9 mouse cellular contexts compared by ENCODE assay signal in genomic region chr4:152339293-152339790, GRCm38 (mm10). TPM values are rescaled to one million over a fixed set of nuclear protein-coding genes. Genes with fewer than 3 reads are reported as not detected.
DNase-seq lines count a peak whose midpoint lies in the region; ATAC-seq and TF ChIP-seq lines count a peak whose summit lies in the region.
"Had no signal": no experiment of that assay in that cellular context is flagged by ENCODE, and none has a peak within 500 bp of the region (broad histone marks: within the 10 kb centered on the region; RNA-seq: fewer than 3 reads in every experiment).

No protein-coding gene starts in this region.

- peak overlapping the region; percentile 97 for H3K4me2 ChIP-seq in heart, embryonic 15.5 days
- H3K4me2 ChIP-seq in liver, postnatal 0 days (ENCODE audit: low read depth, low read length): peak overlapping the region; percentile 55; the same call in 1 of the 2 replicates

- no peak for DNase-seq in heart, adult 2 months
- peak; percentile 23 for DNase-seq in MN1 (ENCODE audit: low spot score)
- DNase-seq in hindbrain, embryonic 10.5 days (ENCODE audit: low spot score): no peak
- no peak for DNase-seq in liver, postnatal 0 days
- DNase-seq in urinary bladder, adult 2 months (ENCODE audit: low spot score): no peak
- no peak for DNase-seq in layer of hippocampus, adult 9-11 months
- DNase-seq in spleen, postnatal 36 days (ENCODE audit: low spot score in 2 of 2): no peak
- DNase-seq: thymus, postnatal 25 days had no signal

- TF ChIP-seq CTCF in heart, adult 2 months (IDR thresholded peaks at IDR 0.05): no peak
- no peak for TF ChIP-seq CTCF in liver, postnatal 0 days (IDR thresholded peaks at IDR 0.05; ENCODE audit: low read depth)

- H3K27me3 ChIP-seq in heart, embryonic 15.5 days: peaks cover 79% of the 10 kb centered on the region
- peaks cover 12% of the 10 kb centered on the region for H3K27me3 ChIP-seq in heart, adult 2 months (ENCODE audit: control insufficient read depth, insufficient read depth, low read length)
- H3K27me3 ChIP-seq in hindbrain, embryonic 10.5 days (ENCODE audit: insufficient read depth, poor library complexity, severe bottlenecking): peaks cover 85% of the 10 kb centered on the region
- peaks cover 41% of the 10 kb centered on the region for H3K27me3 ChIP-seq in liver, postnatal 0 days (ENCODE audit: insufficient read depth, low read length)

- no peak for ATAC-seq in heart, embryonic 15.5 days (replicated peaks; ENCODE audit: insufficient number of reproducible peaks, insufficient read depth, low FRiP score, low read depth)
- ATAC-seq in liver, postnatal 0 days: no peak

- no peak for TF ChIP-seq EP300 in heart, adult 2 months (IDR thresholded peaks at IDR 0.05; ENCODE audit: insufficient read depth, low read depth, low read length)
- no peak for TF ChIP-seq EP300 in liver, postnatal 0 days (IDR thresholded peaks at IDR 0.05; ENCODE audit: low read depth)

- H3K27ac ChIP-seq in heart, embryonic 15.5 days: no peak overlapping the region
- H3K27ac ChIP-seq in heart, adult 2 months: no peak overlapping the region
- H3K27ac ChIP-seq in hindbrain, embryonic 10.5 days: peak overlapping the region; percentile 71
- no peak overlapping the region for H3K27ac ChIP-seq in liver, postnatal 0 days (ENCODE audit: low read depth)

- 4% methylated on average over 25 of the region's 26 CpGs for WGBS in heart, embryonic 15.5 days
- WGBS in heart, adult 2 months: 7% methylated on average over 24 of the region's 26 CpGs
- WGBS in hindbrain, embryonic 10.5 days: 1% methylated on average over 26 of the region's 26 CpGs
- 3% methylated on average over 18 of the region's 26 CpGs for whole genome bisulfite sequencing in liver, postnatal 0 days (ENCODE audit: insufficient replicate concordance)

- H3K79me2 ChIP-seq in heart, adult 2 months (replicated peaks; ENCODE audit: control insufficient read depth, insufficient read depth, low read length): no peaks in the 10 kb centered on the region

- H3K4me3 ChIP-seq in heart, embryonic 15.5 days: peak overlapping the region; percentile 56
- H3K4me3 ChIP-seq in heart, adult 2 months: no peak overlapping the region
- H3K4me3 ChIP-seq in hindbrain, embryonic 10.5 days: peak overlapping the region; percentile 68
- H3K4me3 ChIP-seq in liver, postnatal 0 days (ENCODE audit: low read depth, low read length): peak overlapping the region; percentile 38; the same call in 1 of the 2 replicates

- intact Hi-C loops in heart, adult 2 months (cut with DNase I): no loop called here

- peaks cover 23% of the 10 kb centered on the region for H3K4me1 ChIP-seq in heart, embryonic 15.5 days (replicated peaks)
- H3K4me1 ChIP-seq in heart, adult 2 months (ENCODE audit: control insufficient read depth, insufficient read depth, low read length): no peaks in the 10 kb centered on the region
- H3K4me1 ChIP-seq in hindbrain, embryonic 10.5 days (replicated peaks): peaks cover 41% of the 10 kb centered on the region
- H3K4me1 ChIP-seq in liver, postnatal 0 days (ENCODE audit: insufficient read depth): peaks cover 4% of the 10 kb centered on the region

- no peak for TF ChIP-seq POLR2A in heart, adult 2 months (IDR thresholded peaks at IDR 0.05; ENCODE audit: insufficient read depth, low read depth, low read length)

- no peaks in the 10 kb centered on the region for H3K9me3 ChIP-seq in heart, embryonic 15.5 days (replicated peaks)
- no peaks in the 10 kb centered on the region for H3K9me3 ChIP-seq in hindbrain, embryonic 10.5 days
- H3K9me3 ChIP-seq in liver, postnatal 0 days (ENCODE audit: low read length): no peaks in the 10 kb centered on the region

- peaks cover 1% of the 10 kb centered on the region for H3K36me3 ChIP-seq in heart, embryonic 15.5 days
- no peaks in the 10 kb centered on the region for H3K36me3 ChIP-seq in heart, adult 2 months (ENCODE audit: control insufficient read depth, insufficient read depth, low read length)
- peaks cover 19% of the 10 kb centered on the region for H3K36me3 ChIP-seq in hindbrain, embryonic 10.5 days
- no peaks in the 10 kb centered on the region for H3K36me3 ChIP-seq in liver, postnatal 0 days (replicated peaks; ENCODE audit: insufficient read depth, low read length)

- peak overlapping the region; percentile 53 for H3K9ac ChIP-seq in heart, embryonic 15.5 days
- H3K9ac ChIP-seq in heart, adult 2 months (ENCODE audit: low read depth, low read length): no peak overlapping the region
- no peak overlapping the region for H3K9ac ChIP-seq in liver, postnatal 0 days (replicated peaks)

RNA-seq across cellular contexts. Expression of gene Chd5, which starts 0.9 kb away (rescaled TPM):
- 0.06 and 0.22 TPM in 2 replicates for polyA plus RNA-seq in heart, embryonic 15.5 days (2015; fragmentation: Nextera tagmentation; extraction: Ambion mirVana)
- under 1 TPM; 0.13 to 0.48 TPM for total RNA-seq in heart, adult 2 months (2021)
- 0.18 and 0.29 TPM in 2 replicates for polyA plus RNA-seq in heart, adult 2 months (2012; rRNA removed)
- polyA plus RNA-seq in hindbrain, embryonic 10.5 days (2016; fragmentation: Nextera tagmentation; extraction: Ambion mirVana): 0.09 and 0.10 TPM in 2 replicates
- polyA plus RNA-seq in liver, postnatal 0 days (2015; fragmentation: Nextera tagmentation; extraction: Ambion mirVana): 0.38 TPM in 1 of 2 replicates, not detected in the other
- 0.55 and 0.56 TPM in 2 replicates for polyA plus RNA-seq in urinary bladder, adult 2 months (2012; rRNA removed)

RNA-seq across cellular contexts. Expression of gene Rpl22, which starts 13.8 kb away (rescaled TPM):
- 180 and 243 TPM in 2 replicates for polyA plus RNA-seq in heart, embryonic 15.5 days (2015; fragmentation: Nextera tagmentation; extraction: Ambion mirVana)
- total RNA-seq in heart, adult 2 months (2021): 100 to 1,000 TPM; 242 to 276 TPM
- 40.9 and 76.8 TPM in 2 replicates for polyA plus RNA-seq in heart, adult 2 months (2012; rRNA removed)
- 276 and 327 TPM in 2 replicates for polyA plus RNA-seq in hindbrain, embryonic 10.5 days (2016; fragmentation: Nextera tagmentation; extraction: Ambion mirVana)
- polyA plus RNA-seq in liver, postnatal 0 days (2015; fragmentation: Nextera tagmentation; extraction: Ambion mirVana): 207 and 213 TPM in 2 replicates
- polyA plus RNA-seq in urinary bladder, adult 2 months (2012; rRNA removed): 727 and 877 TPM in 2 replicates

RNA-seq across cellular contexts. Expression of gene Rnf207, which starts 20.5 kb away (rescaled TPM):
- polyA plus RNA-seq in heart, embryonic 15.5 days (2015; fragmentation: Nextera tagmentation; extraction: Ambion mirVana): 98.4 and 103 TPM in 2 replicates
- 10 to 100 TPM; 34.5 to 47.7 TPM for total RNA-seq in heart, adult 2 months (2021)
- polyA plus RNA-seq in heart, adult 2 months (2012; rRNA removed): 155 and 167 TPM in 2 replicates
- polyA plus RNA-seq in hindbrain, embryonic 10.5 days (2016; fragmentation: Nextera tagmentation; extraction: Ambion mirVana): 3.0 and 3.3 TPM in 2 replicates
- 0.13 TPM in 1 of 2 replicates, not detected in the other for polyA plus RNA-seq in liver, postnatal 0 days (2015; fragmentation: Nextera tagmentation; extraction: Ambion mirVana)
- polyA plus RNA-seq in urinary bladder, adult 2 months (2012; rRNA removed): 28.0 and 34.9 TPM in 2 replicates

RNA-seq across cellular contexts. Expression of gene Icmt, which starts 42.3 kb away (rescaled TPM):
- polyA plus RNA-seq in heart, embryonic 15.5 days (2015; fragmentation: Nextera tagmentation; extraction: Ambion mirVana): 15.3 and 20.3 TPM in 2 replicates
- total RNA-seq in heart, adult 2 months (2021): 10 to 100 TPM; 26.4 to 28.2 TPM
- polyA plus RNA-seq in heart, adult 2 months (2012; rRNA removed): 17.7 and 27.2 TPM in 2 replicates
- 22.3 and 29.1 TPM in 2 replicates for polyA plus RNA-seq in hindbrain, embryonic 10.5 days (2016; fragmentation: Nextera tagmentation; extraction: Ambion mirVana)
- 5.9 and 6.9 TPM in 2 replicates for polyA plus RNA-seq in liver, postnatal 0 days (2015; fragmentation: Nextera tagmentation; extraction: Ambion mirVana)
- polyA plus RNA-seq in urinary bladder, adult 2 months (2012; rRNA removed): 25.2 and 26.2 TPM in 2 replicates

RNA-seq across cellular contexts. Expression of gene Hes3, which starts 47.9 kb away (rescaled TPM):
- not detected in 2 replicates for polyA plus RNA-seq in heart, embryonic 15.5 days (2015; fragmentation: Nextera tagmentation; extraction: Ambion mirVana)
- total RNA-seq in heart, adult 2 months (2021): not detected
- polyA plus RNA-seq in heart, adult 2 months (2012; rRNA removed): not detected in 2 replicates
- 9.2 and 17.3 TPM in 2 replicates for polyA plus RNA-seq in hindbrain, embryonic 10.5 days (2016; fragmentation: Nextera tagmentation; extraction: Ambion mirVana)
- polyA plus RNA-seq in liver, postnatal 0 days (2015; fragmentation: Nextera tagmentation; extraction: Ambion mirVana): not detected in 2 replicates
- not detected in 2 replicates for polyA plus RNA-seq in urinary bladder, adult 2 months (2012; rRNA removed)
